Mouse (Mus musculus) right cerebral cortex, postnatal 25 days (tissue): ENCODE measurements at regions not wholly inside any gene's neighbourhood (a gene's known extent, or its start where the extent isn't known, plus 50 kb on each side); places are given as distances from the start of the nearest gene placed in this dataset.
A peak's percentile ranks its signal among the peaks of the same experiment; 100 is the strongest.
"Not testable (repeated sequence)": the region's sequence is repeated elsewhere in the genome, so short reads cannot be mapped to it uniquely, and the experiment has no call there.

Experiments used
- DNase-seq: peaks from one replicate; pipeline ENCODE4 v3.0.0; 2022

GRCm38 (mm10) chr14:74219761-74220160, 420.9 kb upstream of the Htr2a start:
- DNase-seq: no peak

GRCm38 (mm10) chr14:74222093-74222492, 418.5 kb upstream of the Htr2a start:
- no peak for DNase-seq

GRCm38 (mm10) chr14:74229560-74230187, 411.0 kb upstream of the Htr2a start:
- no peak for DNase-seq

- no peak for DNase-seq
These were observed 400.4 kb upstream of the Htr2a start for GRCm38 (mm10) chr14:74240212-74240611.

GRCm38 (mm10) chr14:74249263-74249878, 391.3 kb upstream of the Htr2a start:
- DNase-seq: no peak

- DNase-seq: no peak
These were observed 390.6 kb upstream of the Htr2a start for GRCm38 (mm10) chr14:74250021-74250420.

- DNase-seq: peak; percentile 30
These were observed 388.2 kb upstream of the Htr2a start for GRCm38 (mm10) chr14:74252189-74253145.

- DNase-seq: no peak
These were observed 385.6 kb upstream of the Htr2a start for GRCm38 (mm10) chr14:74255000-74255399.

GRCm38 (mm10) chr14:74259437-74259836, 381.2 kb upstream of the Htr2a start:
- no peak for DNase-seq

GRCm38 (mm10) chr14:74267086-74267485, 373.6 kb upstream of the Htr2a start:
- DNase-seq: no peak

- DNase-seq: no peak
These were observed 346.1 kb upstream of the Htr2a start for GRCm38 (mm10) chr14:74294560-74294959.

- DNase-seq: no peak
These were observed 336.2 kb upstream of the Htr2a start for GRCm38 (mm10) chr14:74304483-74304882.

- no peak for DNase-seq
These were observed 333.8 kb upstream of the Htr2a start for GRCm38 (mm10) chr14:74306717-74307307.

GRCm38 (mm10) chr14:74309451-74309850, 331.2 kb upstream of the Htr2a start:
- DNase-seq: not testable (repeated sequence)

- no peak for DNase-seq
These were observed 313.3 kb upstream of the Htr2a start for GRCm38 (mm10) chr14:74327291-74327690.

GRCm38 (mm10) chr14:74350751-74351150, 289.9 kb upstream of the Htr2a start:
- DNase-seq: no peak

- no peak for DNase-seq
These were observed 288.4 kb upstream of the Htr2a start for GRCm38 (mm10) chr14:74352286-74352685.

- DNase-seq: no peak
These were observed 281.8 kb upstream of the Htr2a start for GRCm38 (mm10) chr14:74358730-74359444.

- no peak for DNase-seq
These were observed 280.7 kb upstream of the Htr2a start for GRCm38 (mm10) chr14:74359663-74360552.

GRCm38 (mm10) chr14:74384481-74384880, 256.2 kb upstream of the Htr2a start:
- DNase-seq: no peak

GRCm38 (mm10) chr14:74392419-74392818, 248.2 kb upstream of the Htr2a start:
- no peak for DNase-seq
